Mouse (Mus musculus): ENCODE results near the gene Hoxa3. TPM values are rescaled to one million over a fixed set of nuclear protein-coding genes. Genes with fewer than 3 reads are reported as not detected.

Hoxa3 gene
- polyA plus RNA-seq, 1 experiment = 3.5 TPM

DNA sequence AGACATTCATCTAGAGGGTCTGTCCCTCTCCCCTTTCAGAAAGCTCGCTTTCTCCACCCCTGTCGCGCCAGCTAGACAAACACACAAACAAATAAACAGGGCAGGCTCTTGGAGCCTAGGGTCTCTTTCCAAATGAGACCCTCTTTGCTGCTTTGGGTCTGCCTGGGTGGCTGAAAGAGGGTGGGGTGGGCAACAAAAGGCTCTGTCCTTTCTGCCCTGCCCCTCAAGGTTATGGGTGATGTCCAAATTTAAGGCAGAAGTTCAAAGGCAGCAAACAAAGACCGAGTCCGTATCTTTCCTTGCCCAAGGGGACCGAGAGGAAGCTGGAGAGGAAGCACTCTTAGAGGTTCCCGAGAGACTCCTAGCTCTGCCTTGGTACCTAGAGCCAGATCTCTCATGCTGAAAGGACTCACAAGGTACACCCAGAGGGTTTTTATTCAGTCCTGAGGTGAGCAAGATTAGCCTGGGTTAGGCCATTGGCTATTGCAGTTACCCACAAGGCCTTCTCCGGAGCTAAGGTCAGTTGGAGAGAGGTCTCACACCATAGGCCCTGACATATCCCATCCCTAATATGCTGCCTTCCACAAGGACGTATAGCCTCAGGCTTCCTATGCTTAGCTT is 28.0 kb upstream of the Hoxa3 start:
- no peak for TF ChIP-seq POLR2A (IDR thresholded peaks at IDR 0.05; ENCODE audit: control insufficient read depth, extremely low read depth, insufficient read depth, low read length, poor library complexity)
- no peak for TF ChIP-seq CTCF (IDR thresholded peaks at IDR 0.05; ENCODE audit: borderline replicate concordance, control insufficient read depth, extremely low read depth, insufficient read depth, low read length, poor library complexity)
- DNase-seq = no peak
- 23% methylated on average over 9 of the region's 9 CpGs for WGBS
- Histone ChIP-seq H3K4me1 (replicated peaks; ENCODE audit: control insufficient read depth, insufficient read depth, low read length) (peaks cover 12% of the 10 kb centered on the region), H3K36me3 (ENCODE audit: control insufficient read depth, insufficient read depth, low read length) (no peaks in the 10 kb centered on the region), H3K4me3 (ENCODE audit: control insufficient read depth, insufficient read depth, low read length) (no peak overlapping the region), H3K27ac (ENCODE audit: control insufficient read depth, insufficient read depth, low read length) (no peak overlapping the region), H3K27me3 (ENCODE audit: control insufficient read depth, insufficient read depth, low read length) (peaks cover 58% of the 10 kb centered on the region)

DNA sequence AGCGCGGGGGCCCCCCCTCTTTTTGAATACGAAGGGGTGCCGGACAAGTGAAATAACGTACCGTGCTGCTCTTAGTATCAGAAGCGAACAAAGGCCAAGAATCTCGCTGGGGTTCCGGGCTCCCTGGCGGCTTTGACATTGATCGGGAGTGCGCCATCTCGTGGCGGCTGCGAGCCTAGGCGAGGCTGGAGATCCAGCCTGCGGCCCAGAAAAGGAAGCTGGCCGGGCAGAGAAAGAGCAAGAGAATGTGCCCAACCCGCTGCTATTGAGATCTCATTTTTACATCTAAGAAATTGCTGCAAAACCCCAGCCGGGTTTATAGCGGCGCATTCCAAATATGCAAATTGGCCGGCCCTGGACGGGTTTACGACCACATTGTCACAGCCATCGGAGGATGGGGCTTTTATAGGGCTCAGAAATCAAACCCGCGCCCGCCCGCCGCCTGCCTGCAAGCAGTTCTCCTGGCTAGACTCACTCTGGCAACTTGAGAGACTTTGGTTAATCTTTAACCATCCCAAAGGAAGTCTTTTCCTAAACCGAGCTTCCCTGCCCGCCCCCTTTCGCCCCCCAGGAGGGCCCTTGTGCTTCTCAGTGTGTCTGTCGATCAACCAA is 27.4 kb upstream of the Hoxa3 start, which contains the start of gene Hoxa10:
TSS of gene Hoxa10 (minus strand) at position 466 of the 612 bp plus-strand sequence.
- H3K4me3 ChIP-seq (ENCODE audit: control insufficient read depth, insufficient read depth, low read length) = no peak within 1 kb of the TSS
- WGBS = 6% methylated on average over 35 of the region's 35 CpGs
- H3K27me3 ChIP-seq (ENCODE audit: control insufficient read depth, insufficient read depth, low read length) = peaks cover 54% of the 10 kb centered on the region
- DNase-seq = peak; percentile 81
- H3K27ac ChIP-seq (ENCODE audit: control insufficient read depth, insufficient read depth, low read length) = no peak within 1 kb of the TSS
- no peaks in the 10 kb centered on the region for H3K36me3 ChIP-seq (ENCODE audit: control insufficient read depth, insufficient read depth, low read length)
- H3K4me1 ChIP-seq (replicated peaks; ENCODE audit: control insufficient read depth, insufficient read depth, low read length) = peaks cover 8% of the 10 kb centered on the region
- TF ChIP-seq POLR2A (IDR thresholded peaks at IDR 0.05; ENCODE audit: control insufficient read depth, extremely low read depth, insufficient read depth, low read length, poor library complexity) (no peak), CTCF (IDR thresholded peaks at IDR 0.05; ENCODE audit: borderline replicate concordance, control insufficient read depth, extremely low read depth, insufficient read depth, low read length, poor library complexity) (peak; percentile 95)

DNA sequence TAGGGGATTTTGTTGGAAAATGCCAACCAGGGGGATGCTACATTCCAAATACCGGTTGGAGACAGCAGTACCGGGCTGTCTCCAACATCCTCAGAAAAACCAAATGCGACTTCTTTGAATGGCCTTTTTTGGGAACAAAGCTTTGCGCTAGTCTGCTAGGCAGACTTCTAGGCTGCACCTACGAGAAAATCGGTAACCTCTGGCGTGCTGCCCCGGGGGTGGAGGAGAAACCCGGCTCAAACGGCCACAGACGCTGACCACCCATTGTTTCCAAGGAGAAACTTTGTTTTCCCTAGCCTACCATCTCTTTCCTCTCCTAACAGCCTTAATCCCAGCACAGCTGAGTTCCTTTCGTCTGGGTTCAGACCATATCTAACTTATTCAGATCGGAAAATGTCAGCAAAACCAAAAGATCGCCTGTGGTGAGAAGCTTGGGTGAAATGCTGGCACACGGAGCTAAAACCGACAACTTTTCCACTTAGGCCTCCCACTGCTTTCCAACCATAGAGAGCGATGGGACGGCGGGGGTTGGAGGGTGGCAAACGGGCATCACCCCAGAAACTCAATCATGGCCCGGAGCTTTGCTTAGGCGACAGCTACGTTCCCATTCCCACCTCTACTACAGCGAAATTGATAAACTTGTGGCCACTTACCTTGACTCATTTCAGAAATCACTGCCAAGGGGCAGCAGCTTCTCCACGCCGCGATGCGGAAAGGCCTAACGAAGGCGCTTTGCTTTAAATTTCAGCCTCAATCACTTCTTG is 26.7 kb upstream of the Hoxa3 start:
- Histone ChIP-seq H3K4me3 (ENCODE audit: control insufficient read depth, insufficient read depth, low read length) (no peak overlapping the region), H3K27me3 (ENCODE audit: control insufficient read depth, insufficient read depth, low read length) (peaks cover 50% of the 10 kb centered on the region), H3K4me1 (replicated peaks; ENCODE audit: control insufficient read depth, insufficient read depth, low read length) (peaks cover 1% of the 10 kb centered on the region; the same call in 1 of the 2 replicates), H3K27ac (ENCODE audit: control insufficient read depth, insufficient read depth, low read length) (no peak overlapping the region), H3K36me3 (ENCODE audit: control insufficient read depth, insufficient read depth, low read length) (no peaks in the 10 kb centered on the region)
- 10% methylated on average over 30 of the region's 30 CpGs for WGBS
- DNase-seq = no peak
- no peak for TF ChIP-seq CTCF (IDR thresholded peaks at IDR 0.05; ENCODE audit: borderline replicate concordance, control insufficient read depth, extremely low read depth, insufficient read depth, low read length, poor library complexity)
- TF ChIP-seq POLR2A (IDR thresholded peaks at IDR 0.05; ENCODE audit: control insufficient read depth, extremely low read depth, insufficient read depth, low read length, poor library complexity) = no peak

DNA sequence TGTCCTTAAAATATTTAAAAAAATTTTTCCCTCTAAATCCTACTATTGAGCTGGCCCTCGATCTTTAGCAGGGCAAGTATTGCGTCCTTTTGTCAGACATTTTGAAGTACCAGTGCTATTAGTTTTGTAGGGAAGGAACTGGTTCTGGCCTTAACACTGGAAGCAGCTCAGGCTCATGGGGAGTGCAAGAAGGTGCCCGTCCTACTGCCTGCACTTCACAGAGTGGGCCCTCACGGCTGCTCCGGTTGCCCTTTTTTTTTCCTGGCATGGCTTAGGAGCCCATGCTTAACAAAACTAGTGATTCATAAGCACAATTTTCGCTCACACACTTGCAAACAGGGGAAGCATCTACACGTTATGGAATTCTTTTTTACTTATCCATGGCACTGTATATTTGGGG is 25.8 kb upstream of the Hoxa3 start:
- H3K27me3 ChIP-seq (ENCODE audit: control insufficient read depth, insufficient read depth, low read length) = peaks cover 54% of the 10 kb centered on the region
- H3K4me1 ChIP-seq (replicated peaks; ENCODE audit: control insufficient read depth, insufficient read depth, low read length) = peaks cover 3% of the 10 kb centered on the region; the same call in 1 of the 2 replicates
- no peaks in the 10 kb centered on the region for H3K36me3 ChIP-seq (ENCODE audit: control insufficient read depth, insufficient read depth, low read length)
- no peak overlapping the region for H3K27ac ChIP-seq (ENCODE audit: control insufficient read depth, insufficient read depth, low read length)
- DNase-seq = no peak
- WGBS = 35% methylated on average over 7 of the region's 7 CpGs
- H3K4me3 ChIP-seq (ENCODE audit: control insufficient read depth, insufficient read depth, low read length) = no peak overlapping the region
- TF ChIP-seq CTCF (IDR thresholded peaks at IDR 0.05; ENCODE audit: borderline replicate concordance, control insufficient read depth, extremely low read depth, insufficient read depth, low read length, poor library complexity) = no peak
- TF ChIP-seq POLR2A (IDR thresholded peaks at IDR 0.05; ENCODE audit: control insufficient read depth, extremely low read depth, insufficient read depth, low read length, poor library complexity) = no peak

DNA sequence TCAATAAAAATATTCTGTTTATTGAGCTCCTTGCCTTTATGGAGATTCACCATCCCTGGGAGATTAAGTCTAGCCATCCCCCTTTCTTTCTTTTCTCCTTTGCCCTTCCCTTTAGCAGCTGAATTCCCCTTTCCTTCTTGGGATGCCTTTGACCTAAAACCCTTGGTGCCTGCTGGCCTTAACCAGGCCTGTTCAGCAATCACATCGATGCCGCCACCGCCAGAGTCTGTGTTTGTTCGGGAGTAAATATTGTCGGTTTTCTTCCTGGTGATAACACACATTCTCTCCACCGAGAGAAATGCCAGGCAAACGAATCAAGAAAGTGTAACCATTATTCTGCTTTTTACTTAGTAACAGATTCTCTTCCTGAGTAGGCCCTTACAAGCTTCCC is 25.0 kb upstream of the Hoxa3 start:
- Histone ChIP-seq H3K4me1 (replicated peaks; ENCODE audit: control insufficient read depth, insufficient read depth, low read length) (peaks cover 5% of the 10 kb centered on the region; the same call in 1 of the 2 replicates), H3K27me3 (ENCODE audit: control insufficient read depth, insufficient read depth, low read length) (peaks cover 49% of the 10 kb centered on the region), H3K4me3 (ENCODE audit: control insufficient read depth, insufficient read depth, low read length) (no peak overlapping the region), H3K27ac (ENCODE audit: control insufficient read depth, insufficient read depth, low read length) (no peak overlapping the region), H3K36me3 (ENCODE audit: control insufficient read depth, insufficient read depth, low read length) (no peaks in the 10 kb centered on the region)
- TF ChIP-seq CTCF (IDR thresholded peaks at IDR 0.05; ENCODE audit: borderline replicate concordance, control insufficient read depth, extremely low read depth, insufficient read depth, low read length, poor library complexity) = no peak
- no peak for TF ChIP-seq POLR2A (IDR thresholded peaks at IDR 0.05; ENCODE audit: control insufficient read depth, extremely low read depth, insufficient read depth, low read length, poor library complexity)
- DNase-seq = no peak
- WGBS = 57% methylated on average over 7 of the region's 7 CpGs

DNA sequence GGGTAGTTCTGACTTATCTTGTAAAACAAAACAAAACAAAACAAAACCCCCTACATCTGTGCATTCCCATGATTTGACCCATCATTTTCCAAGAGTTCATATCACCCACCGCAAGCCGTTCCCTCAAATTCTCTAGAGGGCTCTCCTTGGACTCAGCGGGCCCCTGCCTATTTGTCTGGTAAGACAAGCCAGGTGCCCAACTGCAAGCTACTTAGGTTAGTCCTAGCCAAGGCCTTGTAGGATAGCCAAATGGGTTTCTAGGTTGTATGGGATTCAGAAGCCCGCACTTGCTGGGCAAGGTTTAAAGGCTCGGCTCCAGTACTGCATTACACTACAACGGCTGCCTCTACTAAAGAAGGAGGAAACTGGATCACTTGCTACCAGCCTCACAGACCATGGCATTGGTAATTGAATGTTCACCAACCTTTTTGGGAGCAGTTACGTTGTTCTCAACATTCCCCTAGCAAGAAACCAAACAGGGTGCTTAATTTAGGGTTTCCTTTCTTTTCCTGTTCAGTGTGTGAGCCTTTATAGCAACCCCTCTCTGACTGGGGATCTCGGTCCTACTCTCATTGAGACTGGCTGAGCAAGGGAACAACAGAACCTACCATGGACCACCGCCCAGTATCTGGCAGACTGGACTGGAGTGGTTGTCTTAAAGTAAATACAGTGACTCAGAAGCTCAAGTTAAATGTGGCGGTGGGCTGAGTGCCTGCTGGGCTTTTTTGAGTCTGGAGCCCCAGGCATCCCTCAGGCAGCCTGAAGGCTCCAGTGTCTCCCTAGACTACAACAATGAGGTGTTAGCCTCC is 24.4 kb upstream of the Hoxa3 start:
- TF ChIP-seq POLR2A (IDR thresholded peaks at IDR 0.05; ENCODE audit: control insufficient read depth, extremely low read depth, insufficient read depth, low read length, poor library complexity) (no peak), CTCF (IDR thresholded peaks at IDR 0.05; ENCODE audit: borderline replicate concordance, control insufficient read depth, extremely low read depth, insufficient read depth, low read length, poor library complexity) (no peak)
- no peak overlapping the region for H3K4me3 ChIP-seq (ENCODE audit: control insufficient read depth, insufficient read depth, low read length)
- no peaks in the 10 kb centered on the region for H3K36me3 ChIP-seq (ENCODE audit: control insufficient read depth, insufficient read depth, low read length)
- peaks cover 50% of the 10 kb centered on the region for H3K27me3 ChIP-seq (ENCODE audit: control insufficient read depth, insufficient read depth, low read length)
- WGBS = 86% methylated on average over 10 of the region's 10 CpGs
- no peak for DNase-seq
- H3K4me1 ChIP-seq (replicated peaks; ENCODE audit: control insufficient read depth, insufficient read depth, low read length) = peaks cover 5% of the 10 kb centered on the region; the same call in 1 of the 2 replicates
- H3K27ac ChIP-seq (ENCODE audit: control insufficient read depth, insufficient read depth, low read length) = no peak overlapping the region
